Mouse (Mus musculus) heart, embryonic 10.5 days (tissue): ENCODE results near the gene Plscr4. TPM values are rescaled to one million over a fixed set of nuclear protein-coding genes. Genes with fewer than 3 reads are reported as not detected.

Experiments used
- DNase-seq: peaks from one replicate; pipeline ENCODE4 v3.0.0-alpha.2; 2017; ENCODE audit warnings: low spot score
- H3K27ac ChIP-seq: fragments of 300-500 bp; sonication (generic); 2 replicates; pipeline ENCODE4 v1.5.1; 2016; ENCODE audit warnings: mild to moderate bottlenecking
- H3K27me3 ChIP-seq: fragments of 300-500 bp; sonication (generic); 2 replicates; pipeline ENCODE4 v1.6.1; 2016; ENCODE audit warnings: mild to moderate bottlenecking; ENCODE audit not compliant: poor library complexity, insufficient read depth, severe bottlenecking
- H3K36me3 ChIP-seq: fragments of 300-500 bp; sonication (generic); 2 replicates; pipeline ENCODE4 v1.6.1; 2016; ENCODE audit warnings: mild to moderate bottlenecking, moderate library complexity
- H3K4me1 ChIP-seq: fragments of 300-500 bp; sonication (generic); 2 replicates; pipeline ENCODE4 v1.6.1; 2016; ENCODE audit warnings: mild to moderate bottlenecking
- H3K4me3 ChIP-seq: fragments of 300-500 bp; sonication (generic); 2 replicates; pipeline ENCODE4 v1.5.1; 2016; ENCODE audit warnings: mild to moderate bottlenecking, moderate library complexity
- H3K9me3 ChIP-seq: fragments of 300-500 bp; sonication (generic); 2 replicates; pipeline ENCODE4 v1.6.1; 2016; ENCODE audit warnings: mild to moderate bottlenecking, moderate library complexity
- WGBS: fragments of 180-500 bp; shearing (Covaris S2); methylation state at CpG from one replicate; pipeline ENCODE4 v1.1.7; 2016; 5-methylcytosine and 5-hydroxymethylcytosine counted together
- polyA plus RNA-seq: library from polyadenylated mRNA; unstranded; fragments of >200 nt; fragmentation: Nextera tagmentation; extraction: Ambion mirVana; gene quantifications from 2 replicates; pipeline ENCODE4 v1.2.1, GENCODE M21; 2016

Plscr4 gene
- 1.0 and 1.3 TPM in 2 replicates for polyA plus RNA-seq

DNA sequence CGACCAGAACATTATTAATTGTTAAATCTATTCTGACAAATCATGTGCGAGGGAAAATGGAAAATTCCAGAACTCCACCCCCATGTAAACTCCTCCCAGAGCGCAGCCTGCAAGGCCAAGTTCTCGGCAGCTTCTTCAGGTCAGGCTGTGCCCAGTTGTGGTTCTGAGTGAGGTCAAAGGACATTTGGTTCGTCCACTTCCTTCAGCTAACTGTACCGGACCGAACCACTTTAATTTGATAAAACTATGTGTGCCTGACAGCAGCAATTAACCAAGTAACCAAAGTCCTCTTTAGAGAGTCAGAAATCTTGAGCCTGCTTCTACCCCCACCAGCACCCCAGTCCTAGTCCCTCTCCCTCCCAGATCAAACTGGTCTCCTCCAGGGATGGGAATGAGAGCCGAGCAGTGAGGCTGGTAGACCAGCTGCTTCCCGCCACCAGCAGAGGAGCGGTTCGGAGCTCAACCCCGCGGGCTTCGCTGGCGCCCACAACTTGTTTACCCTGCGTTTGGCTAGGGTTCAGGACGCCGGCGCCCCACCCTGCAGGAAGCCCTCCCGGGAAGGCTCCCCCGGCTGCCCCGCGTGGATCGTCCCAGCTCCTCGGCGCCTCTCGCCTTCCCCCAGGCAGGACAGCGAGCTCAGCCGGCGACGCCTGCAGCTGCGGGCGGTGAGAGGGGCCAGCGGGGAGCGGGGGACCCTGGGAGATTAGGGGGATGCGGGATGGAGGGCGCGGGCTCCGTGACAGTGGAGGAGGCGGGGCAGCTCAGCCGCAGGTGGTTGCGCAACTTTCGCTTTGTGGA lies at the start of gene Plscr4:
Gene Plscr4 (plus strand): TSS at position 113 of the 798 bp plus-strand sequence.
- Histone ChIP-seq H3K9me3 (no peaks in the 10 kb centered on the region), H3K36me3 (no peaks in the 10 kb centered on the region), H3K27me3 (no peaks in the 10 kb centered on the region), H3K27ac (peak within 1 kb of the TSS; percentile 89), H3K4me3 (peak within 1 kb of the TSS; percentile 82), H3K4me1 (0 out of 2 replicates have a peak, but pooled peaks cover 3% of the 10 kb centered on the region)
- 14% methylated on average over 42 of the region's 43 CpGs for WGBS
- DNase-seq: peak; percentile 76

DNA sequence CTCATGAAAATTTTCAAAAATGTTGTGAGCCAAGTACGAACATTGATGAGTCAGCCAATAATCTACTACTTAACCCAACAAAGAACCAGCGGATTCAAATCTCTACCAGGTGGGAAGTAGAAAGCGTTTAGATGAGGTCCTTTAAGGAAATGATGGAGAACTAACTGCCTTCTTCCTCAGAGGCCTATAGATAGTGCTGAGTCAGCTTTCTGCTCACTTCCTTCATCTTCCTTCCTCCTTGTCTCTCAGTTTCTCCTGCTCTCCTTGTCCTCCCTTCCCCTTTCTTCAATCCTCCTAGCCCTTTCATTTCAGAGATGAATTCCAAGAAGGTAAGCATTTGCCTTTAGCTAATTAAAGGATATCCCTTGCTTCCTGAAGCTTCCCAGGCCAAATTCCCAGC lies 46.9 kb upstream of the Plscr4 start:
- DNase-seq: no peak
- Histone ChIP-seq H3K9me3 (no peaks in the 10 kb centered on the region), H3K27me3 (no peaks in the 10 kb centered on the region), H3K27ac (no peak overlapping the region), H3K36me3 (no peaks in the 10 kb centered on the region), H3K4me1 (no peaks in the 10 kb centered on the region), H3K4me3 (no peak overlapping the region)
- 81% methylated on average over 3 of the region's 3 CpGs for WGBS

DNA sequence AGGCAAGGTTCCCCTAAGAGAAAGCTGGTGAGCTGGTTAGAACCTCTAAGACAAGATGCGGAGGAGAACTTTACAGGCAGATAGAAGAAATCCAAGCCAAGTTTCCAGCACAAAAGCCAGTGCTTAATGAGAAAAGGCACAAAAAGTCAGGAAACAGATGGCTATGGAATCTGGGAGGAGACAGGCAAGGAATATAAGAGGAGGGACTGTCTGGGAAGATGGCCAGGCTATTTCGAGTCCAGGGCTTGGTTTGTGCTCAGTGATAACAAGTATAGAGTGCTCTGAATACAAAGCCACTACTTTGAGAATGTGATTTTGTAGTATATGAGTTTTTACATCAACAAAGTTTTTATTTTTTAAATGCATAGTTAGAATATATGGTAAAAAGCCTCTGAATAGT lies 45.1 kb upstream of the Plscr4 start:
- WGBS: 84% methylated on average over 2 of the region's 2 CpGs
- Histone ChIP-seq H3K36me3 (no peaks in the 10 kb centered on the region), H3K9me3 (no peaks in the 10 kb centered on the region), H3K4me3 (no peak overlapping the region), H3K4me1 (no peaks in the 10 kb centered on the region), H3K27ac (no peak overlapping the region), H3K27me3 (no peaks in the 10 kb centered on the region)
- DNase-seq: no peak

DNA sequence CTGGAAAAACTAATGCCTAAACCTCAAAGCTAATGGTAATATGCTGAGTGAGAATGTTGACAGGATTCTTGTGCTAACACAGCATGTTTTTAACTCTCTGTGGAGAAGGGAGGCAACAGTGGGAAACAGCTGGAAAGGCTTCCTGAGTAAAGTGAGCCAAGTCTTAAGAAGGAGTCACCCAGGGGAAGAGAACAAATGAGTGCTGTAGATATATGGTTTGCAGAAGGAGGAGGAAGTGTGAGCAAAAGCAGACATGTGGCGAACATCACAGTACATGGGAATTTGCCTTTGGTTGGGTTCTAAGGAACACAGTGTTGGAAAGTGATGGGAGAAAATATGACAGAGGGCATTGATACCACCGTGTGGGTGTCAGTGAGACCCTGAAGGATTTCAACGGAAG lies 43.5 kb upstream of the Plscr4 start:
- Histone ChIP-seq H3K27ac (no peak overlapping the region), H3K4me3 (no peak overlapping the region), H3K4me1 (no peaks in the 10 kb centered on the region), H3K9me3 (no peaks in the 10 kb centered on the region), H3K36me3 (no peaks in the 10 kb centered on the region), H3K27me3 (no peaks in the 10 kb centered on the region)
- 72% methylated on average over 3 of the region's 3 CpGs for WGBS
- no peak for DNase-seq

DNA sequence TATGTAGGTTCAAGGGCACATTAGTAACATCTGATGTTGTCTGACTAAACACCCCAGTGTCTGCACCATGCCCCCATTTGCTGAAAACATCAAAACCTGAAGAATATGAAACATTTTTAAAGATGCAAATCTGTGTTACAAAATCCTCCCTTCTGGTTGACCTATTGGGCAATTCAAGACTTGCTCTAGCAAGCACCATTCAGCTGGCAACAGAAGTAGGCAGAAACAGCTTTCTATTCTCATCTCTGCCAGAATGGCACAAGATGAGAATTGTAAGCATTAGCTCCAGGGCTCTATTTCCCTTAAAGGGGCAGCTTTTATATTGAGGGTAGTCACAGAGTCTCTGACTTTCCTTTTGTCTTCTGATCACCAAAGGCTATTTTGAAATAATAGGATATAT lies 19.4 kb upstream of the Plscr4 start:
- DNase-seq: no peak
- H3K4me3 ChIP-seq: no peak overlapping the region

DNA sequence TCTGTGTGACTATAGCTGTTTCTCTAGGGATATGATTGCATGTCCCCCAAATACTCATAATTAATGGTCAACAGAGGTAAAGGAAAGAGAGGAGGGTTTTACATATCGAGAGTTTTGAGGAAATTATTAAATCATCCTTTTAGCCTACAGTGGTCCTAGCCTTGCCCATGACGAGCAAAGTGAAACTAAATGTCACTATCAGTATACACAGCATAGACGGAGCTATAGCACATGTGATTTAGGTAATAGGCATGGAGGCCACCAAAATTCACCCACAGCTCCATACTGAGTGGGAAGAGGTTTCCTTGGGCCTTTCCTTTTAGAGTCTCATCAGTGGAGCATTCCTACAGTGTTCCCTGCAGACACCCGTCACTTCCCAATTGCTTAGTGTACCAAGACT lies 15.7 kb upstream of the Plscr4 start:
- no peaks in the 10 kb centered on the region for H3K27me3 ChIP-seq
- no peaks in the 10 kb centered on the region for H3K9me3 ChIP-seq
- DNase-seq: no peak
- WGBS: 72% methylated on average over 4 of the region's 4 CpGs
- no peaks in the 10 kb centered on the region for H3K4me1 ChIP-seq
- H3K36me3 ChIP-seq: no peaks in the 10 kb centered on the region
- no peak overlapping the region for H3K27ac ChIP-seq
- no peak overlapping the region for H3K4me3 ChIP-seq

More for the DNA sequence above, 19.4 kb upstream of the Plscr4 start:
- Histone ChIP-seq H3K4me1 (no peaks in the 10 kb centered on the region), H3K27me3 (no peaks in the 10 kb centered on the region), H3K36me3 (no peaks in the 10 kb centered on the region), H3K27ac (no peak overlapping the region), H3K9me3 (no peaks in the 10 kb centered on the region)

DNA sequence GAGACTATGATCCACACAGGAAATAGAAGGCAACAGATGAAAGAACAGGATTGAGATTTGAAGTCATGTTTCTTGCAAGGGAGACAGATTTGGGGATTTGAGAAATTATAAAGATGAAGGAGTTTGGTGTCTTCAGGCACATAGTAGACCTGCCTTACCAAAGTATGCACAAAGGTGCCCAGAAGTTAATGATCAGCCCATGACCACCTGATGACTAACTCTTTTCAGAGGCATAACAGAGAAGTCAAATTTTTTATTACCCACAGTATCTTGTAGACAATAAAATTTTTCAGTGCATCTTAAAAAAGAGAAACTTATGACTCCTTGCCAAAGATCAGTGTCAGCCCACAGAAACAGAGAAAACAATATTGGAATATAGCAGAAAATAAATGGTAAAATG lies 12.6 kb upstream of the Plscr4 start:
- no peaks in the 10 kb centered on the region for H3K9me3 ChIP-seq
- H3K4me3 ChIP-seq: no peak overlapping the region
- no peak overlapping the region for H3K27ac ChIP-seq
- H3K27me3 ChIP-seq: no peaks in the 10 kb centered on the region
- no peak for DNase-seq
- no peaks in the 10 kb centered on the region for H3K36me3 ChIP-seq
- H3K4me1 ChIP-seq: no peaks in the 10 kb centered on the region

DNA sequence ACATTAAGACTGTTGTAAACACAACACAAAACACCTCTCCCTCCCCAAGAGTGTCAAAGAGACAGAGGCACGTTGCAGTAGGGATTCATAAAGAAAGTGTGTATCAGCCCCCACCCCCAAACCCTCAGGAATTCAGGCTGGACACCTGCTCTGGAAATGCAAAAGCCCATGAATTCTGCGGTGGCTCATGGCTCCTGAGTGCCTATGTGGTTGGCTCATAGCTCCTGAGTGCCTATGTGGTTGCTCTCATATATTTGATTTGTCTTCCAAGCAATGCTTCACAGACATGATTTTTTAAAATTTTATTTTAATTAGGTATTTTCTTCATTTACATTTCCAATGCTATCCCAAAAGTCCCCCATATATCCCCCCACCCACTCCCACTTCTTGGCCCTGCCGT lies 568 bp upstream of the Plscr4 start:
- no peak overlapping the region for H3K4me3 ChIP-seq
- no peaks in the 10 kb centered on the region for H3K9me3 ChIP-seq
- H3K36me3 ChIP-seq: no peaks in the 10 kb centered on the region
- no peak overlapping the region for H3K27ac ChIP-seq
- 87% methylated on average over 3 of the region's 3 CpGs for WGBS
- no peak for DNase-seq
- H3K27me3 ChIP-seq: no peaks in the 10 kb centered on the region
- 0 out of 2 replicates have a peak, but pooled peaks cover 3% of the 10 kb centered on the region for H3K4me1 ChIP-seq

DNA sequence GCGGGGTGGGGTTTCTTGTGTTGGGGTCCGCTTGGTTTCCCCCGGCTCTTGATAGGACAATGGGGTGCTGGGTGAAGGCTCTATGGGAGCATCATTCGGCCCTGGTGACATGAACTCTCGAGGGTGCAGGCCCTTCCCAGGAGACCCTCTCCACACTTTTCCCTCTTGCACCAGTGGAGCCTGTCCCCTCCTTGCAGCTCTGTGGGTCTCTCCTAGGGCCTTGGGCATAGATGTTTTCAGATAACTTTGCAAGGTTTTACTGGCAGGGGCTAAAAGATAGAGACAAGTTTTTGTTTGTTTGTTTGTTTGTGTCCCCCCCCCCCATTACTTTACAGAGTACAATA lies 858 bp downstream of the Plscr4 start:
- DNase-seq: no peak
- Histone ChIP-seq H3K4me1 (0 out of 2 replicates have a peak, but pooled peaks cover 3% of the 10 kb centered on the region), H3K4me3 (peak overlapping the region; percentile 82), H3K27ac (peak overlapping the region; percentile 89), H3K36me3 (no peaks in the 10 kb centered on the region), H3K9me3 (no peaks in the 10 kb centered on the region), H3K27me3 (no peaks in the 10 kb centered on the region)
- WGBS: 8% methylated on average over 5 of the region's 5 CpGs

DNA sequence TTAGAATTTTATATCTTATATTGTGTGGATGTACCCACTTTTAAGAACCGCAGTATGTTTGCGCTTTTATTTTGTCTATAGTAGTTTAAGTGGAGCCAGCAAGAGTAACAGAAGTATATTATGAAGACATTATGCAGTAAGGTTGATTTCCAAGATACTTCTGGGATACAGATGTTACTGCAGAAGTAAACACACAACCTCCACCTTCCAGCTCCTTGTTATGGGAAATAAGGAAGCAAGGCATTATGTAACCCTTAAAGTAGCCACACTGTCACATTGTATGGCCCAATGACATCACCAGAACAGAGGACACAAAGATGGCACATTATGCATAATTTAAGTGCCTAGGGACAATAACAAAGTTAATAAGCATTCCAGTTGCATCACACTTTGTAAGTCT lies 1.2 kb downstream of the Plscr4 start:
- DNase-seq: no peak
- Histone ChIP-seq H3K36me3 (no peaks in the 10 kb centered on the region), H3K4me1 (0 out of 2 replicates have a peak, but pooled peaks cover 3% of the 10 kb centered on the region), H3K27me3 (no peaks in the 10 kb centered on the region), H3K9me3 (no peaks in the 10 kb centered on the region), H3K4me3 (peak overlapping the region; percentile 82), H3K27ac (no peak overlapping the region)
- 98% methylated on average over 2 of the region's 2 CpGs for WGBS

DNA sequence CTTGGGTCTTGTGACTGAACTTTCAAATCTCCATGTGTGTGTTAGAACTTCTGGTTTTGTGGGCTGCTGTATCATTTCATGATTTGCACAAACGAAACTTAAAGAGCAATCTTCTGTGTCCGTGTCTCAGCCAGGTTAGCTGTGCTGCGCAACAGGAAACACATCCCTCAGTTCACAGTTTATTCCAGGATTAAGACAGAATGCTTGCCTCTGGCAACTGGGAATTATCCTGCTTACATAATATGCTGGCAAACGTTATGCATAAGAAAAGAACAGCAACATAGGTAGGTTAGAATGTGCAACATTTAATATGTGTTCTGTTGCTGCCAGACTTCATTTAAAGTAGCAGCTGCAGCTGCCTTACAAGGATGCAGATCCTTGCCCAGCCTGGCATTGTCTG lies 10.6 kb downstream of the Plscr4 start:
- Histone ChIP-seq H3K9me3 (no peaks in the 10 kb centered on the region), H3K4me1 (no peaks in the 10 kb centered on the region), H3K4me3 (no peak overlapping the region), H3K27me3 (no peaks in the 10 kb centered on the region), H3K36me3 (no peaks in the 10 kb centered on the region), H3K27ac (no peak overlapping the region)
- 73% methylated on average over 4 of the region's 4 CpGs for WGBS
- no peak for DNase-seq

DNA sequence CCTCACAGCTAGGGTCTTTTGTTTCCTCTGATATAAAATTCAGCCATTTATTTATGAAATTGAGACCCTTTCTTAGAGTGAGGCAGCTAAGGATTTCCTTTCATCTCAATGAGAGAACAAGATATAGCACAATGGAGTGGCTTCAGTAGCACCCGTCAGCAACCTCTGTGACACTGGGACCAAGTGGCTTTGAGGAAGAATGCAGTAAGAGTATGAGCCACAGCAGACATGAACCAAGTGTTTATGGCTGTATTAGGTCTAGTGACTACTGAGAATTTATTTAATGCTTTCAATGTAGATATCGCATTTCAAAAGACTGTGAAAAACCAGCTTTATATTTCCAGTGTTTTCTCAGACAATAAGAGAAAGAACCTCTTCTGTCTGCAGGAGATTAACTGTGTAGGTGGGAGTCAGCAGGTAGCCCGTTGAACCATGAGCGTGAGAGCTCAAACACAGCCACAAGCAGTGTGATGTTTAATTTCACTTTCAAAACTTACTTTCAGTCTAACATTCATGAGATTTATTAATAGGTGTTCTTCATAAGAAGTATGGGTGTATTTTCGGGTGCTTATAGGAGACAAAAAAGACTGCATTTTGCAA lies 15.2 kb downstream of the Plscr4 start:
- no peak overlapping the region for H3K27ac ChIP-seq
- H3K4me3 ChIP-seq: no peak overlapping the region
- 86% methylated on average over 5 of the region's 5 CpGs for WGBS
- no peaks in the 10 kb centered on the region for H3K4me1 ChIP-seq
- no peak for DNase-seq
- H3K9me3 ChIP-seq: no peaks in the 10 kb centered on the region
- no peaks in the 10 kb centered on the region for H3K36me3 ChIP-seq
- H3K27me3 ChIP-seq: no peaks in the 10 kb centered on the region

DNA sequence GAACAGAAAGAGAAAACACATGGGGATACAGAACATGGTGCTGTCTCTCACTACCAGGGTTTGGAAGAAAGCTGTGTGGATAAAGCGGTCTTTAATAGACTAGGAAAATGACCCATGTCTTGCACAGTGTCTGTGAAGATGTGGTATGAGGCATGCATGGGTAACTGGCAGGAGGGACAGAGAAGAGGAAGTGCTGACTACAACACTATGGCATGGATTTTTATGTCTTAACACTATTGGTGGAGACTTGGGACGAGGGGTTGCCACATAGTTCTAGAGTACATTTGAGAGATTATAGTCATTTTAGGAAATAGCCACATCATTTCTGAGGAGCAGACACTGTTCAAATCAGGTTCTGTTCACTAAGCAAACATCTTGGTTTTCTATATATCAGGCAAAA lies 16.0 kb downstream of the Plscr4 start:
- Histone ChIP-seq H3K4me1 (no peaks in the 10 kb centered on the region), H3K36me3 (no peaks in the 10 kb centered on the region), H3K4me3 (no peak overlapping the region), H3K27ac (no peak overlapping the region), H3K9me3 (no peaks in the 10 kb centered on the region), H3K27me3 (no peaks in the 10 kb centered on the region)
- 86% methylated on average over 2 of the region's 2 CpGs for WGBS
- no peak for DNase-seq
